Mouse (Mus musculus): ENCODE measurements around the gene Sobp. TPM values are rescaled to one million over a fixed set of nuclear protein-coding genes. Genes with fewer than 3 reads are reported as not detected.

Gene Sobp
- 10 to 100 TPM; 71.3 to 84.9 TPM for total RNA-seq (2021)

- intact Hi-C loops (cut with DNase I): loop anchor here (2.0 to 5.0 kb wide), 5 partner anchors 52 to 304 kb away; partner anchors contain the start of gene Bend3
- peak; percentile 86 to 89 for DNase-seq (ENCODE audit: low spot score in 2 of 2)
Observed at GRCm38 (mm10) chr10:43174326-43175155, at the start of gene Sobp, which contains the start of gene 9030612E09Rik. Gene Sobp (minus strand): TSS chr10:43174530. Gene 9030612E09Rik (plus strand): TSS chr10:43174704.

GRCm38 (mm10) chr10:43223391-43223790 lies 49.1 kb upstream of the Sobp start:
- intact Hi-C loops (cut with DNase I): no loop called here

GRCm38 (mm10) chr10:43221659-43222058 lies 47.3 kb upstream of the Sobp start:
- intact Hi-C loops (cut with DNase I): loop anchor here (1.0 to 2.0 kb wide), 2 partner anchors 48 to 199 kb away; no protein-coding TSS in a partner anchor
- no peak for DNase-seq (ENCODE audit: low spot score in 2 of 2)

More at GRCm38 (mm10) chr10:43223391-43223790, 49.1 kb upstream of the Sobp start:
- no peak for DNase-seq (ENCODE audit: low spot score in 2 of 2)

- intact Hi-C loops (cut with DNase I): loop anchor here (1.0 to 2.0 kb wide), 2 partner anchors 48 to 198 kb away; no protein-coding TSS in a partner anchor
- DNase-seq (ENCODE audit: low spot score in 2 of 2): peak; percentile 93 to 98
Observed at GRCm38 (mm10) chr10:43220910-43221625, 46.7 kb upstream of the Sobp start, which contains the start of gene Pdss2. Gene Pdss2 (plus strand): TSS chr10:43221486.

- intact Hi-C loops (cut with DNase I): loop anchor here (2.0 kb wide), 1 partner anchor 198 kb away; no protein-coding TSS in a partner anchor
- peak in 1 of 2 experiments; percentile 4 for DNase-seq (ENCODE audit: low spot score in 2 of 2)
Observed at GRCm38 (mm10) chr10:43220479-43220878, 46.1 kb upstream of the Sobp start.

GRCm38 (mm10) chr10:43217361-43217900 lies 43.1 kb upstream of the Sobp start:
- DNase-seq (ENCODE audit: low spot score in 2 of 2): no peak
- intact Hi-C loops (cut with DNase I): no loop called here

- DNase-seq (ENCODE audit: low spot score in 2 of 2): no peak
- intact Hi-C loops (cut with DNase I): no loop called here
Observed at GRCm38 (mm10) chr10:43211866-43212265, 37.5 kb upstream of the Sobp start.

GRCm38 (mm10) chr10:43203865-43204264 lies 29.5 kb upstream of the Sobp start:
- intact Hi-C loops (cut with DNase I): no loop called here
- DNase-seq (ENCODE audit: low spot score in 2 of 2): no peak

GRCm38 (mm10) chr10:43200206-43200605 lies 25.9 kb upstream of the Sobp start:
- intact Hi-C loops (cut with DNase I): no loop called here
- no peak for DNase-seq (ENCODE audit: low spot score in 2 of 2)

- intact Hi-C loops (cut with DNase I): no loop called here
- no peak for DNase-seq (ENCODE audit: low spot score in 2 of 2)
Observed at GRCm38 (mm10) chr10:43180313-43180912, 6.1 kb upstream of the Sobp start.

- intact Hi-C loops (cut with DNase I): loop anchor here (2.0 kb wide), 2 partner anchors 152 to 304 kb away; partner anchors contain the start of gene Bend3
- DNase-seq (ENCODE audit: low spot score in 2 of 2): peak; percentile 32 to 46
Observed at GRCm38 (mm10) chr10:43175156-43175601, 849 bp upstream of the Sobp start.

- intact Hi-C loops (cut with DNase I): loop anchor here (1.0 to 5.0 kb wide), 6 partner anchors 47 to 305 kb away; partner anchors contain the start of genes Bend3 and Pdss2
- DNase-seq (ENCODE audit: low spot score in 2 of 2): no peak
Observed at GRCm38 (mm10) chr10:43173828-43174325, 453 bp downstream of the Sobp start.

GRCm38 (mm10) chr10:43173141-43173827 lies 1.0 kb downstream of the Sobp start:
- DNase-seq (ENCODE audit: low spot score in 2 of 2): peak; percentile 39 to 51
- intact Hi-C loops (cut with DNase I): loop anchor here (1.0 to 5.0 kb wide), 4 partner anchors 48 to 104 kb away; partner anchors contain the start of gene Pdss2

GRCm38 (mm10) chr10:43172554-43172953 lies 1.8 kb downstream of the Sobp start:
- intact Hi-C loops (cut with DNase I): loop anchor here (5.0 kb wide), 3 partner anchors 50 to 105 kb away; no protein-coding TSS in a partner anchor
- no peak for DNase-seq (ENCODE audit: low spot score in 2 of 2)

GRCm38 (mm10) chr10:43172066-43172465 lies 2.3 kb downstream of the Sobp start:
- no peak for DNase-seq (ENCODE audit: low spot score in 2 of 2)
- intact Hi-C loops (cut with DNase I): loop anchor here (5.0 kb wide), 3 partner anchors 50 to 105 kb away; no protein-coding TSS in a partner anchor

- intact Hi-C loops (cut with DNase I): loop anchor here (5.0 kb wide), 3 partner anchors 49 to 106 kb away; no protein-coding TSS in a partner anchor
- no peak for DNase-seq (ENCODE audit: low spot score in 2 of 2)
Observed at GRCm38 (mm10) chr10:43171106-43171505, 3.2 kb downstream of the Sobp start.

- intact Hi-C loops (cut with DNase I): no loop called here
- DNase-seq (ENCODE audit: low spot score in 2 of 2): no peak
Observed at GRCm38 (mm10) chr10:43168847-43169246, 5.5 kb downstream of the Sobp start.

- intact Hi-C loops (cut with DNase I): no loop called here
Observed at GRCm38 (mm10) chr10:43166817-43167216, 7.5 kb downstream of the Sobp start.

More at GRCm38 (mm10) chr10:43166817-43167216, 7.5 kb downstream of the Sobp start:
- DNase-seq (ENCODE audit: low spot score in 2 of 2): no peak

Data from left cerebral cortex, postnatal 25 days (tissue).